Comparison of ENCODE assay signal across 9 mouse cellular contexts in genomic region chr4:141076761-141077506, GRCm38 (mm10). TPM values are rescaled to one million over a fixed set of nuclear protein-coding genes. Genes with fewer than 3 reads are reported as not detected.
DNase-seq lines count a peak whose midpoint lies in the region; ATAC-seq lines count a peak whose summit lies in the region.
"Had no signal": no experiment of that assay in that cellular context is flagged by ENCODE, and none has a peak within 500 bp of the region (broad histone marks: within the 10 kb centered on the region; RNA-seq: fewer than 3 reads in every experiment).

No protein-coding gene starts in this region.

- H3K9ac ChIP-seq in neural tube, embryonic 11.5 days (ENCODE audit: low read length): peak overlapping the region; percentile 86
- H3K9ac ChIP-seq in forebrain, embryonic 13.5 days: peak overlapping the region; percentile 90
- H3K9ac ChIP-seq in limb, embryonic 11.5 days (ENCODE audit: low read length): peak overlapping the region; percentile 88
- peak overlapping the region; percentile 95 for H3K9ac ChIP-seq in midbrain, embryonic 12.5 days (replicated peaks)

- peak overlapping the region; percentile 98 for H3K4me3 ChIP-seq in neural tube, embryonic 11.5 days (ENCODE audit: low read depth, low read length)
- H3K4me3 ChIP-seq in forebrain, embryonic 13.5 days: peak overlapping the region; percentile 94
- H3K4me3 ChIP-seq in limb, embryonic 11.5 days (ENCODE audit: low read depth, low read length): peak overlapping the region; percentile 100
- H3K4me3 ChIP-seq in midbrain, embryonic 12.5 days: peak overlapping the region; percentile 83

- DNase-seq in neural tube, embryonic 11.5 days (ENCODE audit: low spot score): no peak
- DNase-seq in neural tube, embryonic 10.5 days (ENCODE audit: extremely low spot score, low spot score): no peak
- no peak for DNase-seq in limb, embryonic 11.5 days (ENCODE audit: low spot score)
- no peak for DNase-seq in urinary bladder, postnatal 10 days (ENCODE audit: low spot score)
- no peak for DNase-seq in frontal cortex, postnatal 14 days (ENCODE audit: low spot score in 2 of 2)
- DNase-seq in layer of hippocampus, adult 11-12 months (ENCODE audit: low spot score): no peak

- H3K27ac ChIP-seq in neural tube, embryonic 11.5 days (ENCODE audit: low read depth, low read length): no peak overlapping the region
- H3K27ac ChIP-seq in forebrain, embryonic 13.5 days: no peak overlapping the region
- H3K27ac ChIP-seq in limb, embryonic 11.5 days (replicated peaks; ENCODE audit: low read depth, low read length): no peak overlapping the region
- no peak overlapping the region; the same call in 1 of the 2 replicates for H3K27ac ChIP-seq in midbrain, embryonic 12.5 days (replicated peaks)

- peaks cover 7% of the 10 kb centered on the region for H3K4me1 ChIP-seq in neural tube, embryonic 11.5 days (ENCODE audit: control insufficient read depth, insufficient read depth, low read length)
- H3K4me1 ChIP-seq in forebrain, embryonic 13.5 days: peaks cover 23% of the 10 kb centered on the region
- H3K4me1 ChIP-seq in limb, embryonic 11.5 days (ENCODE audit: control insufficient read depth, insufficient read depth, low read length): peaks cover 9% of the 10 kb centered on the region; the same call in 1 of the 2 replicates
- peaks cover 13% of the 10 kb centered on the region for H3K4me1 ChIP-seq in midbrain, embryonic 12.5 days

- H3K9me3 ChIP-seq in neural tube, embryonic 11.5 days (ENCODE audit: control insufficient read depth, low read length): no peaks in the 10 kb centered on the region
- no peaks in the 10 kb centered on the region for H3K9me3 ChIP-seq in forebrain, embryonic 13.5 days (replicated peaks)
- H3K9me3 ChIP-seq in limb, embryonic 11.5 days (ENCODE audit: control insufficient read depth, low read length): no peaks in the 10 kb centered on the region
- H3K9me3 ChIP-seq in midbrain, embryonic 12.5 days: no peaks in the 10 kb centered on the region

- no peak for ATAC-seq in neural tube, embryonic 11.5 days (ENCODE audit: insufficient read depth, low FRiP score, low TSS enrichment)
- ATAC-seq in forebrain, embryonic 13.5 days: no peak
- ATAC-seq in limb, embryonic 11.5 days (ENCODE audit: insufficient number of reproducible peaks, low FRiP score, low TSS enrichment, low read depth): no peak
- ATAC-seq in midbrain, embryonic 12.5 days (ENCODE audit: low FRiP score, low read depth): no peak

- peak overlapping the region; percentile 98 for H3K4me2 ChIP-seq in neural tube, embryonic 11.5 days (ENCODE audit: low read depth)
- peak overlapping the region; percentile 88 for H3K4me2 ChIP-seq in forebrain, embryonic 13.5 days
- peak overlapping the region; percentile 95 for H3K4me2 ChIP-seq in limb, embryonic 11.5 days (ENCODE audit: low read depth, severe bottlenecking)
- H3K4me2 ChIP-seq in midbrain, embryonic 12.5 days (replicated peaks): peak overlapping the region; percentile 98

- H3K36me3 ChIP-seq in neural tube, embryonic 11.5 days (ENCODE audit: control insufficient read depth, insufficient read depth, low read length): no peaks in the 10 kb centered on the region; the same call in 1 of the 2 replicates
- H3K36me3 ChIP-seq in forebrain, embryonic 13.5 days (ENCODE audit: poor library complexity, severe bottlenecking): peaks cover 29% of the 10 kb centered on the region
- H3K36me3 ChIP-seq in limb, embryonic 11.5 days (ENCODE audit: control insufficient read depth, insufficient read depth, low read length): peaks cover 6% of the 10 kb centered on the region
- H3K36me3 ChIP-seq in midbrain, embryonic 12.5 days: peaks cover 29% of the 10 kb centered on the region

- 83% methylated on average over 17 of the region's 17 CpGs for WGBS in neural tube, embryonic 11.5 days
- WGBS in forebrain, embryonic 13.5 days: 85% methylated on average over 17 of the region's 17 CpGs
- WGBS in limb, embryonic 11.5 days: 84% methylated on average over 17 of the region's 17 CpGs
- 85% methylated on average over 17 of the region's 17 CpGs for WGBS in midbrain, embryonic 12.5 days

- no peaks in the 10 kb centered on the region for H3K27me3 ChIP-seq in neural tube, embryonic 11.5 days (ENCODE audit: control insufficient read depth, insufficient read depth, low read length)
- H3K27me3 ChIP-seq in forebrain, embryonic 13.5 days: no peaks in the 10 kb centered on the region
- H3K27me3 ChIP-seq in limb, embryonic 11.5 days (ENCODE audit: control insufficient read depth, insufficient read depth, low read length): no peaks in the 10 kb centered on the region
- H3K27me3 ChIP-seq in midbrain, embryonic 12.5 days: no peaks in the 10 kb centered on the region

RNA-seq across cellular contexts. Expression of gene Necap2, which starts 1.2 kb away (rescaled TPM):
- polyA plus RNA-seq in neural tube, embryonic 11.5 days (2014; fragmentation: Nextera tagmentation; extraction: Ambion mirVana): 47.7 and 53.0 TPM in 2 replicates
- 44.9 and 48.0 TPM in 2 replicates for polyA plus RNA-seq in forebrain, embryonic 13.5 days (2015; fragmentation: Nextera tagmentation; extraction: Ambion mirVana)
- polyA plus RNA-seq in limb, embryonic 11.5 days (2014; fragmentation: Nextera tagmentation; extraction: Ambion mirVana): 65.0 and 71.0 TPM in 2 replicates
- polyA plus RNA-seq in midbrain, embryonic 12.5 days (2016; fragmentation: Nextera tagmentation; extraction: Ambion mirVana): 54.7 and 56.8 TPM in 2 replicates

RNA-seq across cellular contexts. Expression of gene Spata21, which starts 11.2 kb away (rescaled TPM):
- not detected in 2 replicates for polyA plus RNA-seq in neural tube, embryonic 11.5 days (2014; fragmentation: Nextera tagmentation; extraction: Ambion mirVana)
- polyA plus RNA-seq in forebrain, embryonic 13.5 days (2015; fragmentation: Nextera tagmentation; extraction: Ambion mirVana): 0.20 and 0.30 TPM in 2 replicates
- polyA plus RNA-seq in limb, embryonic 11.5 days (2014; fragmentation: Nextera tagmentation; extraction: Ambion mirVana): 0.32 TPM in 1 of 2 replicates, not detected in the other
- polyA plus RNA-seq in midbrain, embryonic 12.5 days (2016; fragmentation: Nextera tagmentation; extraction: Ambion mirVana): 0.31 TPM in 1 of 2 replicates, not detected in the other
- polyA plus RNA-seq: brain, embryonic 14.5 days had no signal

RNA-seq across cellular contexts. Expression of gene Crocc, which starts 16.6 kb away (rescaled TPM):
- polyA plus RNA-seq in neural tube, embryonic 11.5 days (2014; fragmentation: Nextera tagmentation; extraction: Ambion mirVana): 7.9 and 10.3 TPM in 2 replicates
- 7.4 and 7.7 TPM in 2 replicates for polyA plus RNA-seq in forebrain, embryonic 13.5 days (2015; fragmentation: Nextera tagmentation; extraction: Ambion mirVana)
- 8.7 and 9.0 TPM in 2 replicates for polyA plus RNA-seq in limb, embryonic 11.5 days (2014; fragmentation: Nextera tagmentation; extraction: Ambion mirVana)
- polyA plus RNA-seq in midbrain, embryonic 12.5 days (2016; fragmentation: Nextera tagmentation; extraction: Ambion mirVana): 14.2 and 15.9 TPM in 2 replicates
